Mouse (Mus musculus) adrenal gland, postnatal 0 days (tissue): ENCODE measurements around the gene P2rx5. TPM values are rescaled to one million over a fixed set of nuclear protein-coding genes. Genes with fewer than 3 reads are reported as not detected.

Source experiments
- polyA plus RNA-seq: library from polyadenylated mRNA; unstranded; fragments of >200 nt; fragmentation: Nextera tagmentation; extraction: Ambion mirVana; gene quantifications from 2 replicates; pipeline ENCODE4 v1.2.1, GENCODE M21; 2015

P2rx5 gene
- polyA plus RNA-seq, result 0.50 TPM in 2 replicates

GRCm38 (mm10) chr11:73159957-73160810, at the start of gene P2rx5:
Gene P2rx5 (plus strand): TSS chr11:73160421.

DNA sequence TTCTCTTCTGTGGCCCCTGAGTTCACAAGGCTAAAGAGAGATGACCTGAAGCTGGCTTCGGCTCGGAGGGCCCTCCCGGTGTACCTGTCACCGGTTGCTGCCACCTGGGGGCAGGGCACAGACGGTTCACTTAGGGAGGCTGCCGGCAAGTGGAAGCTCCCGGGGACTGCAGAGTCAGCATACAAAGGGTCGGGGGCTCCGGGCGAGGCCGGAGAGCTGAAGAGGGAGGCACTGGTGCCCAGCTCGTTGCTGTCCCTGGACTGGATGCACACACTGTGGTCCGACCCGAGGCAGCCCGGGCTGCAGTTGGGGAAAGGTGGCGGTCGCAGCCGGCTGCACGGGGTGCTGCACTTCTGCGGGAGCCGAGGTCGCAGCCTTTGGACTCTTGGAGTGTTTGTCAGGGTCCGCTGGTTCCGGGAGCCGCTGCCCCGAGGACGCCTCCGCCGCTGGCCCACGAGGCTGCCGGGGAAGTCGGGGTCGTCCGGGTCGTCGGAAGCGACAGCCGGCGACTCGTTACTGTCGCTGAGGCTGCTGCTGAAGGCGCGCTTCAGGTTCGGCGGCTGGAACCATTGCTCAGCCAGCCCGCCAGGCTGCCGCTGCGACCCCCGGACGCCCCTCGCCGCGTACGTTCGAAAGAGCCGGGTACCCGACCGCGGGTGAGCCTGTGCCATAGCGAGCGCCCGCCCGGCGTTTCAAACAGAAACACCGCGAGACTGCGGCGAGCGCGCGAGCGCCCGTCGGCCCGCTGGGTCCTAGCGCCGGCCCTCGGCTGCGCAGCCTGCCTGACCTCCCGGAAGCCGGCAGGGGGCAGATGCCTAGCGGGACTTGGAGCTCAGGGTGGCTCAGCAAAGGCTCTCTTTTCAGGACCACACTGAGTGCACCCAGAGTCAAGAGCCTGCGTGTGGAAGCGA, 22.4 kb upstream of the P2rx5 start, which contains the start of gene Haspin:
Gene Haspin (minus strand): TSS at position 704 of the 911 bp plus-strand sequence.

GRCm38 (mm10) chr11:73176608-73177508, 16.6 kb downstream of the P2rx5 start, which contains the start of the genes Emc6 and Tax1bp3:
Gene Emc6 (minus strand): TSS chr11:73177037.
Gene Tax1bp3 (plus strand): TSS chr11:73177083.

DNA sequence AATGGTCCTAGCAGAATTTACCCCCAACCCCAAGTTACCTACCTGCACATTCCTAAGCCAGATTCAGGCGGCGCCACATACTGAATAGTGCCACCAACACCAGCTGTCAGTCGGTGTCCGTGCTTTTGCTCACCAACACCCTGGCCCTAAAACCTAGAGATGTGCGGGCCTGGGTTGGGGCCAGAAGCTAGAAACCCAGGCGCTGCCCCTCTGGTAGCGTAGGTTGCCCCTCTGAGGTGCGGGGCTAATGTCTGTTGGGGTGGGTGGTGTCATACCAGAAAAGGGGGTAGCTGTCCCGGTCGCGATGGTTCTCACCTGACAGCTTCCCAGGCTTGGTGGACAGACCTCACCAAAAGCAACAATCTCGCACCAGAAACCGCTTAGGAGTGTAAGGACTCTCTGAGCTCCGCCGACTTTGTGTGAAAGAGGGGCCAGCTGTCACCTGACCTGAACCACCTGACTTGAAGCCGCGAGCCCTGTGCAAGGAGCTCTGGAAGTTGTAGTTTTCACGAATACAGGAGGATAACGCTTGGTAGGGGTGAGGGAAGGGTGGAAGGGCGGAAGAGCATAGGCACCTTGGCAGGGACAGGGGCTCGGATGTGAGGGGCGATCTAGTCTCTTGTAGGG, 38.5 kb downstream of the P2rx5 start, which contains the start of gene Ctns:
Gene Ctns (minus strand): TSS at position 440 of the 627 bp plus-strand sequence.

GRCm38 (mm10) chr11:73199230-73199712, 39.0 kb downstream of the P2rx5 start, which contains the start of gene Shpk:
Gene Shpk (plus strand): TSS chr11:73199460.

Other genes starting within 250 kb of the P2rx5 start
- 4.7 and 4.8 TPM in 2 replicates for gene Atp2a3, start 199.3 kb upstream of the P2rx5 start, polyA plus RNA-seq
- gene P2rx1, start 161.3 kb upstream of the P2rx5 start, polyA plus RNA-seq, result 1.0 and 1.1 TPM in 2 replicates
- 2.2 and 2.8 TPM in 2 replicates for gene Camkk1, start 141.4 kb upstream of the P2rx5 start, polyA plus RNA-seq
- 5.6 and 8.5 TPM in 2 replicates for gene Ncbp3, start 112.6 kb upstream of the P2rx5 start, polyA plus RNA-seq
- gene Itgae, start 69.8 kb upstream of the P2rx5 start, polyA plus RNA-seq, result 0.03 and 0.21 TPM in 2 replicates
- 2.9 and 3.1 TPM in 2 replicates for gene Haspin, start 22.1 kb upstream of the P2rx5 start, polyA plus RNA-seq
- gene Emc6, start 16.6 kb downstream of the P2rx5 start, polyA plus RNA-seq, result 111 and 130 TPM in 2 replicates
- 152 and 167 TPM in 2 replicates for gene Tax1bp3, start 16.7 kb downstream of the P2rx5 start, polyA plus RNA-seq
- gene Ctns, start 38.6 kb downstream of the P2rx5 start, polyA plus RNA-seq, result 12.1 and 15.4 TPM in 2 replicates
- gene Shpk, start 39.0 kb downstream of the P2rx5 start, polyA plus RNA-seq, result 4.2 and 5.5 TPM in 2 replicates
- gene Trpv1, start 73.9 kb downstream of the P2rx5 start, polyA plus RNA-seq, result 0.10 and 0.35 TPM in 2 replicates
- gene Trpv3, start 107.0 kb downstream of the P2rx5 start, polyA plus RNA-seq, result 0.06 and 0.08 TPM in 2 replicates
- gene Aspa, start 169.2 kb downstream of the P2rx5 start, polyA plus RNA-seq, result 10.5 and 20.1 TPM in 2 replicates
- not detected in 2 replicates for gene Gm49340, start 169.3 kb downstream of the P2rx5 start, polyA plus RNA-seq
- gene Spata22, start 169.3 kb downstream of the P2rx5 start, polyA plus RNA-seq, result 0.57 TPM in 1 of 2 replicates, not detected in the other
- gene Olfr20, start 190.4 kb downstream of the P2rx5 start, polyA plus RNA-seq, result not detected in 2 replicates
- not detected in 2 replicates for gene Olfr376, start 210.8 kb downstream of the P2rx5 start, polyA plus RNA-seq
- gene Olfr1, start 239.2 kb downstream of the P2rx5 start, polyA plus RNA-seq, result not detected in 2 replicates